Mouse (Mus musculus): Measurements from ENCODE around the gene Rassf9. TPM values are rescaled to one million over a fixed set of nuclear protein-coding genes. Genes with fewer than 3 reads are reported as not detected.

The Rassf9 gene
- polyA plus RNA-seq, 1 experiment from 2014 or later = 1.9 TPM

DNA sequence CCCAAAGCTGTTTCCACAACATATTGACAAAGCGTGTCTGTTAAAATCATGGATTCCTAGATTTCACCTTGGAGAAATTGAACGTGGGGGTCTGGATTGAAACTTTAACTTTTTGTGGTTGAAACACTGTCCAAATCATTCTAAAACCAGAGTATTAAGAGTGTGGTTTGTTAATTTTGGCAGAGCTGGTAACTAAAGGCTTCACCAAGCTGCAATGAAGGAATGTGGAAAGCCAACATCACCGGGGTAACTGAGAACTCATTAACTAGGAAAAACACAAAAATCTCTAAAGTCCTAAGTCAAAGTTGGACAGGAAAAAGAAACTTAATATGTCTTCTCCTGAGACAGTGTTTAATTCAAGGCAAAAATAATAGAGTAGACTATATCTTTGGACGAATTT is 41.9 kb downstream of the Rassf9 start:
- Histone ChIP-seq H3K36me3 (ENCODE audit: control insufficient read depth, insufficient read depth, low read length) (no peaks in the 10 kb centered on the region), H3K4me1 (ENCODE audit: control insufficient read depth, insufficient read depth, low read length) (no peaks in the 10 kb centered on the region), H3K27ac (replicated peaks; ENCODE audit: low read depth, low read length) (no peak overlapping the region), H3K4me3 (replicated peaks; ENCODE audit: low read depth, low read length) (no peak overlapping the region), H3K9me3 (ENCODE audit: control insufficient read depth, low read length) (no peaks in the 10 kb centered on the region), H3K27me3 (ENCODE audit: control insufficient read depth, insufficient read depth, low read length) (no peaks in the 10 kb centered on the region), H3K9ac (replicated peaks; ENCODE audit: low read length) (no peak overlapping the region), H3K4me2 (ENCODE audit: low read length) (no peak overlapping the region)
- 75% methylated on average over 4 of the region's 4 CpGs for WGBS
- ATAC-seq (ENCODE audit: low FRiP score, low TSS enrichment) (no peak), DNase-seq (no peak)

DNA sequence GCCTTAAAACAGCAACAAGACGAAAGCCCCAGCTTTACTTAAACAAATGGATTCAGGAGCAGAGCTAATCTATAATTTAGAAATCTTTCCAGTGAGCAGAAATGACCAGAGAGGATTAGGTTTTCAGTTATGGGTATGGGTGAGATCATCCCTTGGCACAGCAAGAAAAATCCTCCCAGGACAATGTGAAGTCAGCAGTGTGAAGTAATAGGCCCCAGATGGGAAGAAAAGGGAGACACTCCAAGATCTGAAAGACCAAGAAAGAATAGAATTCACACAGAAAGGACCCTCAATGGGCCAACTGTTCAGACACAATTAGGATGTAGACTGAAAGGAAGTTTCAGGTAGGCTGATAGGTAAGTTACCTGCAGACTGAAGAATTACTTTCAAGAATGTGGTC is 50.5 kb downstream of the Rassf9 start:
- Histone ChIP-seq H3K4me2 (ENCODE audit: low read length) (no peak overlapping the region), H3K27ac (replicated peaks; ENCODE audit: low read depth, low read length) (no peak overlapping the region), H3K9me3 (ENCODE audit: control insufficient read depth, low read length) (no peaks in the 10 kb centered on the region), H3K36me3 (ENCODE audit: control insufficient read depth, insufficient read depth, low read length) (no peaks in the 10 kb centered on the region), H3K4me1 (ENCODE audit: control insufficient read depth, insufficient read depth, low read length) (no peaks in the 10 kb centered on the region), H3K4me3 (replicated peaks; ENCODE audit: low read depth, low read length) (no peak overlapping the region), H3K9ac (replicated peaks; ENCODE audit: low read length) (no peak overlapping the region), H3K27me3 (ENCODE audit: control insufficient read depth, insufficient read depth, low read length) (no peaks in the 10 kb centered on the region)
- 65% methylated on average over 1 of the region's 1 CpGs for WGBS
- DNase-seq = no peak
- no peak for ATAC-seq (ENCODE audit: low FRiP score, low TSS enrichment)

DNA sequence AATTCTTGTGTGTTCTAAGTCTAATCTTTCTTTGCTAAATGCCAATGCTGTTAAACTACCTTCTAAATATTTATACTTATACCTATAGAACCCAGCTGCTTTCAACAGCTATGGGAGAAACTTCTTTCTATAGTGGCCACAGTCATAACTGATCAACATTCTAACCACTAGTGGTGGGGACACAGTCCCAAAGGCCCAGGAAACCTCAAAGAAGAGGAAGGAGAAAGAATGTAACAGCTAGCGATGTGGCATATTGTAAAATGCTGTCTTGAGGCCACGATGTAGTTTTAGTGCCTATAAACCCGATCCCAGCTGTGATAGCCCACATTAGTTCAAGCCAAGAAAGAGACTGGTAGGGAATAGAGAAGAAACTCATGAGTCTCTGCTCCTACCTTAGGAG is 65.9 kb downstream of the Rassf9 start:
- Histone ChIP-seq H3K4me3 (replicated peaks; ENCODE audit: low read depth, low read length) (no peak overlapping the region), H3K9me3 (ENCODE audit: control insufficient read depth, low read length) (no peaks in the 10 kb centered on the region), H3K9ac (replicated peaks; ENCODE audit: low read length) (no peak overlapping the region), H3K4me2 (ENCODE audit: low read length) (no peak overlapping the region), H3K36me3 (ENCODE audit: control insufficient read depth, insufficient read depth, low read length) (no peaks in the 10 kb centered on the region), H3K27me3 (ENCODE audit: control insufficient read depth, insufficient read depth, low read length) (no peaks in the 10 kb centered on the region), H3K4me1 (ENCODE audit: control insufficient read depth, insufficient read depth, low read length) (no peaks in the 10 kb centered on the region), H3K27ac (replicated peaks; ENCODE audit: low read depth, low read length) (no peak overlapping the region)
- WGBS = 94% methylated on average over 3 of the region's 3 CpGs
- DNase-seq = no peak
- ATAC-seq (ENCODE audit: low FRiP score, low TSS enrichment) = no peak

DNA sequence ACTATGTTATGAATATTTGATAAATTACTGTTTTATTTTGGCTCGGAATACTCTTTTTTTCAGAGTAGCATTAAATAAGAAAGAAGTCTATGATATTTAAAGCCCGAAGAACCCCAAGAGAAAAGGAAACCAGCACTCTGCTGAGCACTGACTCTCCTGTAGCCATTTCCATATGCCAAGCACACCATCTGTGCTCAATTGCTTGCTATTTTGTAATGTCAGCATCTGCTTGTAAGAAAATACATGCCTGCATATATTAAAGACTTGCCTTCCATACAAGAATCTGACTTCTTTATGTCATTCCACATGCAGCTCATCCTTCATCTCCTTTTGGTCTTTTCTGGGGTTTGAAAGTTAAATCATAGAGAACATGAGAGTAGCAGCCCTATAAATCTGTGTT is 82.3 kb downstream of the Rassf9 start:
- ATAC-seq (ENCODE audit: low FRiP score, low TSS enrichment) (no peak), DNase-seq (no peak)
- WGBS = 80% methylated on average over 2 of the region's 2 CpGs
- Histone ChIP-seq H3K4me2 (ENCODE audit: low read length) (no peak overlapping the region), H3K9ac (replicated peaks; ENCODE audit: low read length) (no peak overlapping the region), H3K4me3 (replicated peaks; ENCODE audit: low read depth, low read length) (no peak overlapping the region), H3K27ac (replicated peaks; ENCODE audit: low read depth, low read length) (no peak overlapping the region), H3K36me3 (ENCODE audit: control insufficient read depth, insufficient read depth, low read length) (no peaks in the 10 kb centered on the region), H3K4me1 (ENCODE audit: control insufficient read depth, insufficient read depth, low read length) (no peaks in the 10 kb centered on the region), H3K27me3 (ENCODE audit: control insufficient read depth, insufficient read depth, low read length) (no peaks in the 10 kb centered on the region), H3K9me3 (ENCODE audit: control insufficient read depth, low read length) (no peaks in the 10 kb centered on the region)

Other genes starting within 250 kb of the Rassf9 start
- 10.9 and 11.1 TPM in 2 replicates for gene Nts, start 21.7 kb upstream of the Rassf9 start, polyA plus RNA-seq (2014; fragmentation: Nextera tagmentation; extraction: Ambion mirVana)

Measured in midbrain, embryonic 14.5 days (tissue).